Mouse (Mus musculus) liver, embryonic 14.5 days (tissue): ENCODE data around the gene Rgl2. TPM values are rescaled to one million over a fixed set of nuclear protein-coding genes. Genes with fewer than 3 reads are reported as not detected.
A peak's percentile ranks its signal among the peaks of the same experiment; 100 is the strongest.

Experiments used
- ATAC-seq: fragments of 200-750 bp; cut with Nextera tagmentation; 2 replicates; pipeline ENCODE4 v1.8.0; 2017; ENCODE audit warnings: moderate number of reproducible peaks, mild to moderate bottlenecking, moderate library complexity; ENCODE audit not compliant: insufficient read depth
- DNase-seq, 3 experiments: peaks; one replicate each; pipeline ENCODE4 v3.0.0-alpha.2; 2012 to 2013; ENCODE audit warnings: low read depth in 3 of 3, low spot score in 3 of 3
- H3K27ac ChIP-seq: fragments of 300-500 bp; sonication (generic); 2 replicates; pipeline ENCODE4 v1.5.1; 2014; ENCODE audit warnings: moderate library complexity, mild to moderate bottlenecking, control low read depth, inconsistent platforms
- H3K27me3 ChIP-seq: fragments of 300-500 bp; sonication (generic); 2 replicates; pipeline ENCODE4 v1.6.1; 2014; ENCODE audit warnings: mild to moderate bottlenecking, low read length, moderate library complexity; ENCODE audit not compliant: control insufficient read depth, insufficient read depth
- H3K36me3 ChIP-seq: fragments of 300-500 bp; sonication (generic); replicated peaks from 2 replicates; pipeline ENCODE4 v1.6.1; 2014; ENCODE audit warnings: low read depth; ENCODE audit not compliant: control insufficient read depth, insufficient read depth
- H3K4me1 ChIP-seq, 2 experiments: fragments of 200-500 bp in 1 of 2; fragments of 300-500 bp in 1 of 2; sonication (generic) in 1 of 2; replicated peaks; 2 replicates each; pipeline ENCODE4 v1.6.1; 2012 to 2014; ENCODE audit warnings: antibody characterized with exemption in 1 of 2, inconsistent platforms in 1 of 2, low read length in 1 of 2; ENCODE audit not compliant: control insufficient read depth in 2 of 2, insufficient read depth in 2 of 2
- H3K4me2 ChIP-seq: fragments of 300-500 bp; sonication (generic); 2 replicates; pipeline ENCODE4 v1.6.1; 2014; ENCODE audit warnings: low read depth, mild to moderate bottlenecking, control low read depth, moderate library complexity
- H3K4me3 ChIP-seq, 2 experiments: fragments of 200-500 bp in 1 of 2; fragments of 300-500 bp in 1 of 2; sonication (generic) in 1 of 2; 2 replicates each; pipeline ENCODE4 v1.5.1; 2012 to 2014; ENCODE audit warnings: low read depth in 2 of 2, low read length in 2 of 2, mild to moderate bottlenecking in 2 of 2, control low read depth in 1 of 2, inconsistent platforms in 1 of 2, moderate library complexity in 1 of 2; ENCODE audit not compliant: insufficient read depth in 1 of 2
- H3K9ac ChIP-seq: fragments of 300-500 bp; sonication (generic); replicated peaks from 2 replicates; pipeline ENCODE4 v1.6.1; 2014; ENCODE audit warnings: mild to moderate bottlenecking, control low read depth, moderate library complexity
- H3K9me3 ChIP-seq: fragments of 300-500 bp; sonication (generic); 2 replicates; pipeline ENCODE4 v1.6.1; 2016; ENCODE audit warnings: low read length, mixed read lengths; ENCODE audit not compliant: control insufficient read depth
- CTCF ChIP-seq: IDR thresholded peaks from 2 replicates; pipeline ENCODE4 v1.5.1; 2016; ENCODE audit warnings: antibody characterized with exemption, low read depth, control low read depth
- EP300 ChIP-seq: IDR thresholded peaks from 2 replicates; pipeline ENCODE4 v1.6.1; 2016; ENCODE audit warnings: antibody characterized with exemption, low read depth
- WGBS: fragments of 180-500 bp; shearing (Covaris S2); extraction: QIAGEN DNeasy Blood & Tissue Kit; methylation state at CpG from one replicate; pipeline ENCODE4 v1.1.7; 2014; ENCODE audit not compliant: insufficient replicate concordance; 5-methylcytosine and 5-hydroxymethylcytosine counted together
- polyA plus RNA-seq, 2 experiments: library from polyadenylated mRNA; depleted of rRNA in 1 of 2; stranded (reverse) in 1 of 2; unstranded in 1 of 2; fragments of >200 nt; fragmentation: Nextera tagmentation in 1 of 2; extraction: Ambion mirVana in 1 of 2; gene quantifications; 2 replicates each; pipeline versions ENCODE4 v1.2.1 to v1.2.3; 2012 to 2014

Gene Rgl2
- polyA plus RNA-seq, 2 experiments = 4.9 to 17.0 TPM

- no peaks in the 10 kb centered on the region for H3K9me3 ChIP-seq
- no peak for ATAC-seq
- peak overlapping the region; percentile 70 to 82; a peak in 3 of 4 replicates for H3K4me3 ChIP-seq
- H3K4me2 ChIP-seq = peak overlapping the region; percentile 89
- peaks cover 18 to 20% of the 10 kb centered on the region in 2 experiments for H3K4me1 ChIP-seq
- no peak for DNase-seq
- WGBS = 59% methylated on average over 4 of the region's 4 CpGs
- peaks cover 29% of the 10 kb centered on the region for H3K36me3 ChIP-seq
- no peak for TF ChIP-seq EP300
- no peak for TF ChIP-seq CTCF
- H3K9ac ChIP-seq = peak overlapping the region; percentile 86
- no peaks in the 10 kb centered on the region for H3K27me3 ChIP-seq
- peak overlapping the region; percentile 59 for H3K27ac ChIP-seq
Measured at GRCm38 (mm10) chr17:33952879-33953278, 23.5 kb downstream of the Rgl2 start.

GRCm38 (mm10) chr17:33953310-33953709 is 24.0 kb downstream of the Rgl2 start:
- H3K27me3 ChIP-seq = no peaks in the 10 kb centered on the region
- peak overlapping the region; percentile 59 for H3K27ac ChIP-seq
- TF ChIP-seq CTCF = no peak
- TF ChIP-seq EP300 = no peak
- H3K4me2 ChIP-seq = peak overlapping the region; percentile 89
- peak overlapping the region; percentile 86 for H3K9ac ChIP-seq
- peak overlapping the region; percentile 70 to 82; a peak in 3 of 4 replicates for H3K4me3 ChIP-seq
- no peaks in the 10 kb centered on the region for H3K9me3 ChIP-seq
- peaks cover 29% of the 10 kb centered on the region for H3K36me3 ChIP-seq
- DNase-seq = no peak
- 49% methylated on average over 3 of the region's 3 CpGs for WGBS
- peaks cover 18 to 20% of the 10 kb centered on the region in 2 experiments for H3K4me1 ChIP-seq
- no peak for ATAC-seq

- peak overlapping the region; percentile 40 for H3K27ac ChIP-seq
- peaks cover 18 to 20% of the 10 kb centered on the region in 2 experiments for H3K4me1 ChIP-seq
- DNase-seq (no peak), ATAC-seq (no peak)
- peak overlapping the region; percentile 89 for H3K4me2 ChIP-seq
- H3K4me3 ChIP-seq = peak overlapping the region; percentile 70 to 82
- no peaks in the 10 kb centered on the region for H3K9me3 ChIP-seq
- TF ChIP-seq CTCF (no peak), EP300 (no peak)
- H3K27me3 ChIP-seq = no peaks in the 10 kb centered on the region
- H3K36me3 ChIP-seq = peaks cover 29% of the 10 kb centered on the region
- H3K9ac ChIP-seq = peak overlapping the region; percentile 86
- 16% methylated on average over 5 of the region's 5 CpGs for WGBS
Measured at GRCm38 (mm10) chr17:33953961-33954565, 24.7 kb downstream of the Rgl2 start.

GRCm38 (mm10) chr17:33954646-33955554 is 25.6 kb downstream of the Rgl2 start:
- H3K4me3 ChIP-seq = peak overlapping the region; percentile 70 to 82
- peak; percentile 2; the same call in 1 of the 2 replicates for ATAC-seq
- H3K9ac ChIP-seq = peak overlapping the region; percentile 86
- peak overlapping the region; percentile 40 for H3K27ac ChIP-seq
- H3K4me2 ChIP-seq = peak overlapping the region; percentile 89
- peaks cover 28% of the 10 kb centered on the region for H3K36me3 ChIP-seq
- no peaks in the 10 kb centered on the region for H3K27me3 ChIP-seq
- WGBS = under 1% methylated on average over 33 of the region's 33 CpGs
- TF ChIP-seq EP300 = peak; percentile 25; the same call in 1 of the 2 replicates
- TF ChIP-seq CTCF = no peak
- H3K9me3 ChIP-seq = no peaks in the 10 kb centered on the region
- H3K4me1 ChIP-seq = peaks cover 18 to 20% of the 10 kb centered on the region in 2 experiments
- DNase-seq = no peak
